In genomic region chr3:69175229-69175628, GRCm38 (mm10) we compare ENCODE assay signal across 19 mouse cellular contexts. TPM values are rescaled to one million over a fixed set of nuclear protein-coding genes. Genes with fewer than 3 reads are reported as not detected.
A peak's percentile ranks its signal among the peaks of the same experiment; 100 is the strongest.
DNase-seq lines count a peak whose midpoint lies in the region; ATAC-seq and TF ChIP-seq lines count a peak whose summit lies in the region.
"Had no signal": no experiment of that assay in that cellular context is flagged by ENCODE, and none has a peak within 500 bp of the region (broad histone marks: within the 10 kb centered on the region; RNA-seq: fewer than 3 reads in every experiment).

No protein-coding gene starts in this region.

- H3K9me3 ChIP-seq in heart, embryonic 12.5 days (replicated peaks): no peaks in the 10 kb centered on the region
- H3K9me3 ChIP-seq in lung, embryonic 16.5 days (ENCODE audit: control insufficient read depth, low read length): no peaks in the 10 kb centered on the region
- H3K9me3 ChIP-seq: embryonic facial prominence, embryonic 13.5 days; liver, embryonic 15.5 days; midbrain, embryonic 12.5 days had no signal

- no peak for TF ChIP-seq CTCF in lung, adult 2 months (IDR thresholded peaks at IDR 0.05; ENCODE audit: insufficient read depth, low read length)

- H3K27me3 ChIP-seq in heart, embryonic 12.5 days (replicated peaks): no peaks in the 10 kb centered on the region
- no peaks in the 10 kb centered on the region for H3K27me3 ChIP-seq in lung, embryonic 16.5 days (ENCODE audit: control insufficient read depth, insufficient read depth, low read depth, low read length)
- H3K27me3 ChIP-seq: embryonic facial prominence, embryonic 13.5 days; liver, embryonic 15.5 days; midbrain, embryonic 12.5 days had no signal

- H3K36me3 ChIP-seq in heart, embryonic 12.5 days: no peaks in the 10 kb centered on the region
- H3K36me3 ChIP-seq in lung, embryonic 16.5 days (ENCODE audit: control insufficient read depth, insufficient read depth, low read length): no peaks in the 10 kb centered on the region
- H3K36me3 ChIP-seq: embryonic facial prominence, embryonic 13.5 days; liver, embryonic 15.5 days; midbrain, embryonic 12.5 days had no signal

- no peaks in the 10 kb centered on the region for H3K4me1 ChIP-seq in heart, embryonic 12.5 days (replicated peaks)
- H3K4me1 ChIP-seq in lung, embryonic 16.5 days (replicated peaks; ENCODE audit: control insufficient read depth, insufficient read depth, low read length): no peaks in the 10 kb centered on the region
- H3K4me1 ChIP-seq in lung, adult 2 months (ENCODE audit: control insufficient read depth, insufficient read depth, low read length): no peaks in the 10 kb centered on the region
- H3K4me1 ChIP-seq: embryonic facial prominence, embryonic 13.5 days; liver, embryonic 15.5 days had no signal

- no peak overlapping the region for H3K4me3 ChIP-seq in heart, embryonic 12.5 days
- H3K4me3 ChIP-seq in lung, embryonic 16.5 days (ENCODE audit: low read length): no peak overlapping the region
- no peak overlapping the region for H3K4me3 ChIP-seq in lung, adult 2 months (replicated peaks; ENCODE audit: extremely low read depth, low read depth, low read length)
- H3K4me3 ChIP-seq: embryonic facial prominence, embryonic 13.5 days; liver, embryonic 15.5 days; midbrain, embryonic 12.5 days had no signal

- H3K4me2 ChIP-seq in heart, embryonic 12.5 days: no peak overlapping the region
- H3K4me2 ChIP-seq in lung, embryonic 16.5 days (ENCODE audit: low read depth, low read length): no peak overlapping the region
- H3K4me2 ChIP-seq: embryonic facial prominence, embryonic 13.5 days; liver, embryonic 15.5 days; midbrain, embryonic 12.5 days had no signal

- 13% methylated on average over 1 of the region's 1 CpGs for whole genome bisulfite sequencing in heart, embryonic 12.5 days
- WGBS in lung, embryonic 16.5 days: 21% methylated on average over 1 of the region's 1 CpGs
- 29% methylated on average over 1 of the region's 1 CpGs for WGBS in lung, adult 2 months

- no peak overlapping the region for H3K9ac ChIP-seq in heart, embryonic 12.5 days
- H3K9ac ChIP-seq in lung, embryonic 16.5 days (ENCODE audit: low read length): no peak overlapping the region
- H3K9ac ChIP-seq: embryonic facial prominence, embryonic 13.5 days; liver, embryonic 15.5 days; midbrain, embryonic 12.5 days had no signal

- H3K27ac ChIP-seq in heart, embryonic 12.5 days (ENCODE audit: poor library complexity, severe bottlenecking): no peak overlapping the region
- H3K27ac ChIP-seq in lung, embryonic 16.5 days (ENCODE audit: low read length): no peak overlapping the region
- H3K27ac ChIP-seq: embryonic facial prominence, embryonic 13.5 days; hindbrain, postnatal 0 days; liver, embryonic 15.5 days; midbrain, embryonic 12.5 days had no signal

- no peak for ATAC-seq in heart, embryonic 12.5 days (ENCODE audit: insufficient number of reproducible peaks, low FRiP score)
- ATAC-seq in lung, embryonic 16.5 days (ENCODE audit: low read depth): 0 out of 2 replicates have a peak, but pooled peaks have one; percentile 45
- ATAC-seq: hindbrain, postnatal 0 days had no signal

- peak; percentile 87 for DNase-seq in heart, adult 11 months
- no peak for DNase-seq in lung, adult 2 months
- peak; percentile 34 to 38 for DNase-seq in cerebellum, postnatal 14 days
- peak; percentile 92 for DNase-seq in retina, postnatal 1 day
- no peak for DNase-seq in adrenal gland, adult (ENCODE audit: inconsistent age in 2 of 2, low spot score in 1 of 2)
- DNase-seq in kidney, postnatal 4 days: no peak
- DNase-seq: heart, adult 18-20 months; kidney, adult 11 months; lung, postnatal 36 days; thymus, postnatal 36 days had no signal

- TF ChIP-seq POLR2A in lung, adult 2 months (IDR thresholded peaks at IDR 0.05; ENCODE audit: borderline replicate concordance, extremely low read depth, low read depth, low read length): no peak

RNA-seq across cellular contexts. Expression of gene Arl14, which starts 47.0 kb away (rescaled TPM):
- not detected in 2 replicates for polyA plus RNA-seq in heart, embryonic 12.5 days (2016; fragmentation: Nextera tagmentation; extraction: Ambion mirVana)
- 1.1 TPM in 2 replicates for polyA plus RNA-seq in lung, embryonic 16.5 days (2015; fragmentation: Nextera tagmentation; extraction: Ambion mirVana)
- not detected in 2 replicates for polyA plus RNA-seq in lung, adult 2 months (2012; rRNA removed)
- polyA plus RNA-seq: embryonic facial prominence, embryonic 13.5 days; heart, embryonic 16.5 days; hindbrain, postnatal 0 days; limb, embryonic 14.5 days; liver, embryonic 15.5 days; midbrain, embryonic 12.5 days; neural tube, embryonic 14.5 days had no signal

RNA-seq across cellular contexts. Expression of gene Kpna4, which starts 48.3 kb away (rescaled TPM):
- polyA plus RNA-seq in heart, embryonic 12.5 days (2016; fragmentation: Nextera tagmentation; extraction: Ambion mirVana): 39.8 and 40.2 TPM in 2 replicates
- 26.1 and 28.4 TPM in 2 replicates for polyA plus RNA-seq in lung, embryonic 16.5 days (2015; fragmentation: Nextera tagmentation; extraction: Ambion mirVana)
- 10.1 and 13.1 TPM in 2 replicates for polyA plus RNA-seq in lung, adult 2 months (2012; rRNA removed)

Comparison
In these comparisons a context has a peak if more than half of its experiments do, and no peak if none do; other contexts are left out.
1. DNase-seq: peak in heart, adult 11 months (single experiment), cerebellum, postnatal 14 days (2 of 2) and retina, postnatal 1 day (single experiment); none in lung, adult 2 months (single experiment), adrenal gland, adult (0 of 2) and kidney, postnatal 4 days (0 of 2).